Mouse (Mus musculus): ENCODE measurements around the gene Slc13a1.
A peak's percentile ranks its signal among the peaks of the same experiment; 100 is the strongest.

Slc13a1 gene

DNA sequence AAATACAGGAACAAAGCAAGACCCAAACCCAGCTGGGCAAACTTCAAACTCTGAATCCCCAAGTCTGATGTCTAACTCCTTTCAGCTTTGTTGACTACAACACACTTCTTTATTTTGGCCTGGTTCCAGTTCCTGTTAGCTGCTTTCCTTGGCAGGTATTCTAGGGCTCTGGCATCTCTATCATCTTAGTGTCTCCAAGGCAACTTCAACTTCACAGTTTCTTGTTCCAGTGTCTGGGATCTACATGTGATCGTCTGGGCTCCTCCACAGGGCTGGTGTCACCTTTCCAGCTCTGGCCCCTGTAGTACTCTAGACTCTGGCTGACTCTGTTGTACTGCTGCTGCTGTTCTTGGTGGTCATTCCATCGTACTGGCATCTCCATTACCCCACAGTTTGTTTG lies 91.8 kb downstream of the Slc13a1 start:
- no peak for ATAC-seq (ENCODE audit: low TSS enrichment)

DNA sequence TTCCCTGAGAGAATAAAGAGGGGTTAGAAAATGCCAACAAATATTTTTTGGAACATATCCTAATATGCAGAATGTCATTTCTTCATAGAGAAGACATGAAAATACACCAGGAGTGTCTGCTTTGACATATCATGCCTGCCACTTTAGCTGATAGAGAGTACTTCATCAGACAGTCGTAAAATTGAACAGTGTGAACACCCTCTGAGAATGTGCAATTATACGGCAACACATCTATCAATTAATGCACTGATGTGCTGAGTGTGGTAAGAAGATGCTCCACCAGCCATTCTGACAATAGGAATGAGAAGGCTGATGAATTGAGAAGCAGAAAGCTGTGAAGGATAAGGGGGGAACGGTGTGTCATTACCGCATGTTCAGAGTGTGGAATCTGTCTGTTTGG lies 95.1 kb downstream of the Slc13a1 start:
- ATAC-seq (ENCODE audit: low TSS enrichment): no peak

DNA sequence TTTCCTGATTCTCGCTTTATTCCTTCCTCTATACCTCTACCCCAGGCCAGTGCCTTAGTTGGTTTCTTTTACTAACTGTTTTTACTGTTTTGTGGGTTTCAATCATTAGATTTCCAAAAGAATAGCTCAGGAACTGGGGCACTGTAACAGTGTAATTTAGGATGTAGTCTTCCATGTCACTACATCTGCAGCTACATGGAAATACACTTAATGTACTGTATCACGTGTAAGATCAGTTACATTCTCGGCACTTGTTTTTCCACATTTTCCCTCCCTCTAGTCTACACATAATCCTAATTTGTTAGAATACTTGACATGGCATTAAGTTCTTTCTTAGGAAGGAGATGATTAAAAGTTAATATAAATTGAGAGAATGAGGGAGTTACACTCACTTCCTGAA lies 108.1 kb downstream of the Slc13a1 start:
- no peak for ATAC-seq (ENCODE audit: low TSS enrichment)

DNA sequence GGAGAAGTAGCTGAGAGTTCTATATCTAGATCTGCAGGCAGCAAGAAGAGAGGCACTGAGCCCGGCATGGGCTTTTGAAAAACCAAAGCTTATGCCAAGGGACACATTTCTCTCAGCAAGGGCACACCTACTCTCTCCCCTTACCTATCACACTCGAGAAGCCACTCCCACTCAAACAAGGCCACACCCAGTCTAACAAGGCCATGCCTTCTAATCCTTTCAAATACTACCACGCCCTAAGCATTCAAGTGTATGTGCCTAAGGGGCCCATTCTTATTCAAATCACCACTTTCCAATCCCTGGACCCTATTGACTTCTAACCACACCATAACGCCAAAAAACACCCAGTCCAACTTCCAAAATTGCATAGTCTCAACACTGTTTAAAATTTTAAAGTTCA lies 112.8 kb downstream of the Slc13a1 start:
- no peak for ATAC-seq (ENCODE audit: low TSS enrichment)

DNA sequence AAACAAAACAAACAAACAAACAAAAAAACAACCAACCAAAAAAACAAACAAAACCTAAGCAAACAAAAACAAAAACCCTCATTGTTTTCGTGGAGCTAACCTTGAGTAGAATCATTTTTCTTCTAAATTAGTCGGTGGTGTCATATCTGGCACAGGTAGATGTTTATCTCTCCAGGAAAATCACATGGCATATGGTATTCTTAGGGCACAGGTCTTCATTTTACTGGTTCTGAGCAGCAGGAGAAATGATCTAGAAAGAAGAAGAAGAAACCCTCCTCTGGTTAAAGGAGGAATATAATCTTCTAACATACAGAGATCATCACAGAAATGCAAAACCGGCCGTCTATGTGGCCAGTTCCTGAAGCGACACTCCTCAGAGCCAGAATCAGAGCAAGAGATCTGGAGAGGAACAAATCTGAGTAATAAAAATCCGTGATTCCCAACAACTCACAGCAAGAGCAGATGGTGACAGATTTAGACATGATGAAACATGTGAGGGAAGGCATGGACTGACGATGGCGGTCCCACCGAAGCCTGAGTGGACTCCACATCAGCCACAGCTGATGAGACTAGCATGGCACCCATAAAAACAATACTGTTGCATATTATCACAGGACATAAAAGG lies 113.7 kb downstream of the Slc13a1 start:
- no peak for ATAC-seq (ENCODE audit: low TSS enrichment)

DNA sequence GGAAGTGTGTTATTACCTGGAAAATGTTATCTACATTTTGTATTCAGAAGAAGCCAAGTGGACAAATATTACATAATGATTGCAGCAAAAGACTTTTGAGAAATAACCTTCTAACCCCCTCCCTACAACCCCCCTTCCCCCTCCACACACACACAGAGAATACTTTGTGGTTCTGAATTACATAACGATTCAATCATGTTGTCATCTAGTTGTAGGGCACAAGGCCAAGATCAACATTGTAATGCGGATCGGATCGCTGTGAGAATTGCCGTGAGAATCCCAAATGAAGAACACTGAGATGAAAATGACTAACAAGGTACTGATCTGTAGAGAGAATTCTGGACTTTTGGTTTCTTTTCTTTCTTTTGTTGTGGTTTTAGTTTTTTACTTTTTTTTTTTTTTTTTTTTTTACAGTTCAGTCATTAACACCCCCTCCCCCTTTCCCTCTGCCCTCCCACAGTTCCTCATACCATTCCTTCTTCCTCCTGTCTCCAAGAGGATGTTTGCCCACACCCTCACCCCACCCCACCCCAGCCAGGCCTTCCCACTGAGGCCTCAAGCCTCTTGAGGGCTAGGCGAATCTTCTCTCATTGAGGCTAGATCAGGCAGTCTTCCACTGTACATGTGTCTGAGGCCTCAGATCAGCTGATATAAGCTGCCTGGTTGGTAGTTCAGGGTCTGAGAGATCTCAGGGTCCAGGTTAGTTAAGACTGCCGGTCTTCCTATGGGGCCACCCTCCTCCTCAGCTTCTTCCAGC lies 120.7 kb downstream of the Slc13a1 start:
- ATAC-seq (ENCODE audit: low TSS enrichment): 0 out of 2 replicates have a peak, but pooled peaks have one; percentile 38

DNA sequence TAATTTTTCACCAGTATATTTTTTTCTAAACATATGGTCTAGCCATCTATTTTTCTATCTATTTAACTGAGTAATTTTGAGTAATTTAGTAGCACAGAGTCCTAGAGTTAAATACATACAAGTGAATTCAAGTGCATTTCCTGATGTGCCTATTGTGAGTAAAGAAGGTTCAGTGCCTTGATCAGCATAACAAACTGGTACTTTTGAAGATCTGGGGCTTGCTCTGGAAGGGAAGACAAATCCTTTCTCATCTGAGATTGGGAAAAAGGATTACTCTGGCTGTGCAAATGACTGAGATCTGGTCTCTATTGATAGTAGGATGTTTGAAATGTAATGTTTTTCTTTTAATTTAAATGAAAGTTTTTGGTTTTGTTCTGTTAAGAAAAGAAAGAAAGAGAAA lies 124.4 kb downstream of the Slc13a1 start:
- no peak for ATAC-seq (ENCODE audit: low TSS enrichment)
